Mouse (Mus musculus) midbrain, embryonic 12.5 days (tissue): ENCODE results near the gene Orm2. TPM values are rescaled to one million over a fixed set of nuclear protein-coding genes. Genes with fewer than 3 reads are reported as not detected.

Experiments
- ATAC-seq: fragments of 200-750 bp; cut with Nextera tagmentation; 2 replicates; pipeline ENCODE4 v1.8.0; 2017; ENCODE audit warnings: low read depth, moderate TSS enrichment, moderate library complexity; ENCODE audit not compliant: low FRiP score
- H3K27ac ChIP-seq: fragments of 300-500 bp; sonication (generic); replicated peaks from 2 replicates; pipeline ENCODE4 v1.5.1; 2016; ENCODE audit warnings: mild to moderate bottlenecking
- H3K27me3 ChIP-seq: fragments of 300-500 bp; sonication (generic); 2 replicates; pipeline ENCODE4 v1.6.1; 2016; ENCODE audit warnings: mild to moderate bottlenecking
- H3K36me3 ChIP-seq: fragments of 300-500 bp; sonication (generic); 2 replicates; pipeline ENCODE4 v1.6.1; 2016
- H3K4me1 ChIP-seq: fragments of 300-500 bp; sonication (generic); 2 replicates; pipeline ENCODE4 v1.6.1; 2016
- H3K4me2 ChIP-seq: fragments of 300-500 bp; sonication (generic); replicated peaks from 2 replicates; pipeline ENCODE4 v1.6.1; 2016; ENCODE audit warnings: mild to moderate bottlenecking, moderate library complexity
- H3K4me3 ChIP-seq: fragments of 300-500 bp; sonication (generic); 2 replicates; pipeline ENCODE4 v1.5.1; 2016; ENCODE audit warnings: mild to moderate bottlenecking
- H3K9ac ChIP-seq: fragments of 300-500 bp; sonication (generic); replicated peaks from 2 replicates; pipeline ENCODE4 v1.6.1; 2016; ENCODE audit warnings: mild to moderate bottlenecking, moderate library complexity
- H3K9me3 ChIP-seq: fragments of 300-500 bp; sonication (generic); 2 replicates; pipeline ENCODE4 v1.6.1; 2016; ENCODE audit warnings: mild to moderate bottlenecking
- WGBS: fragments of 180-500 bp; shearing (Covaris S2); methylation state at CpG from one replicate; pipeline ENCODE4 v1.1.7; 2016; 5-methylcytosine and 5-hydroxymethylcytosine counted together
- polyA plus RNA-seq: library from polyadenylated mRNA; unstranded; fragments of >200 nt; fragmentation: Nextera tagmentation; extraction: Ambion mirVana; gene quantifications from 2 replicates; pipeline ENCODE4 v1.2.1, GENCODE M21; 2016

The Orm2 gene
- polyA plus RNA-seq, 1 experiment from 2014 or later = not detected

GRCm38 (mm10) chr4:63400541-63401306 is 38.5 kb downstream of the Orm2 start:
- peaks cover 6% of the 10 kb centered on the region; the same call in 1 of the 2 replicates for H3K36me3 ChIP-seq
- H3K4me2 ChIP-seq = no peak overlapping the region
- no peak overlapping the region for H3K27ac ChIP-seq
- H3K4me3 ChIP-seq = no peak overlapping the region
- peaks cover 56% of the 10 kb centered on the region for H3K4me1 ChIP-seq
- no peak overlapping the region for H3K9ac ChIP-seq
- ATAC-seq = no peak
- no peaks in the 10 kb centered on the region for H3K27me3 ChIP-seq
- H3K9me3 ChIP-seq = no peaks in the 10 kb centered on the region
- 90% methylated on average over 18 of the region's 18 CpGs for WGBS

GRCm38 (mm10) chr4:63401620-63402019 is 39.4 kb downstream of the Orm2 start:
- 84% methylated on average over 6 of the region's 6 CpGs for WGBS
- no peak overlapping the region for H3K9ac ChIP-seq
- no peaks in the 10 kb centered on the region for H3K9me3 ChIP-seq
- H3K27me3 ChIP-seq = no peaks in the 10 kb centered on the region; the same call in 1 of the 2 replicates
- H3K4me1 ChIP-seq = peaks cover 65% of the 10 kb centered on the region
- H3K4me3 ChIP-seq = no peak overlapping the region
- 0 out of 2 replicates have a peak, but pooled peaks cover 6% of the 10 kb centered on the region for H3K36me3 ChIP-seq
- peak overlapping the region; percentile 2; the same call in 1 of the 2 replicates for H3K4me2 ChIP-seq
- ATAC-seq = no peak
- no peak overlapping the region for H3K27ac ChIP-seq

GRCm38 (mm10) chr4:63402056-63402455 is 39.8 kb downstream of the Orm2 start:
- H3K36me3 ChIP-seq = 0 out of 2 replicates have a peak, but pooled peaks cover 6% of the 10 kb centered on the region
- peak overlapping the region; percentile 44 for H3K4me2 ChIP-seq
- no peaks in the 10 kb centered on the region for H3K9me3 ChIP-seq
- peaks cover 67% of the 10 kb centered on the region for H3K4me1 ChIP-seq
- H3K27ac ChIP-seq = no peak overlapping the region
- no peak for ATAC-seq
- H3K9ac ChIP-seq = peak overlapping the region; percentile 47; the same call in 1 of the 2 replicates
- no peaks in the 10 kb centered on the region; the same call in 1 of the 2 replicates for H3K27me3 ChIP-seq
- WGBS = 95% methylated on average over 10 of the region's 10 CpGs
- no peak overlapping the region for H3K4me3 ChIP-seq

- 75% methylated on average over 6 of the region's 6 CpGs for WGBS
- peak; percentile 2 for ATAC-seq
- Histone ChIP-seq H3K4me2 (peak overlapping the region; percentile 44), H3K9ac (peak overlapping the region; percentile 47), H3K4me3 (peak overlapping the region; percentile 27), H3K9me3 (no peaks in the 10 kb centered on the region), H3K27ac (peak overlapping the region; percentile 81), H3K4me1 (peaks cover 67% of the 10 kb centered on the region), H3K36me3 (0 out of 2 replicates have a peak, but pooled peaks cover 2% of the 10 kb centered on the region), H3K27me3 (no peaks in the 10 kb centered on the region; the same call in 1 of the 2 replicates)
Observed at GRCm38 (mm10) chr4:63402558-63402957, 40.3 kb downstream of the Orm2 start.

GRCm38 (mm10) chr4:63403040-63403959 is 41.1 kb downstream of the Orm2 start, which contains the start of gene Akna:
Gene Akna, minus strand, starts transcription at chr4:63403354.
- Histone ChIP-seq H3K27ac (peak within 1 kb of the TSS; percentile 81), H3K4me2 (peak within 1 kb of the TSS; percentile 44), H3K4me1 (peaks cover 71% of the 10 kb centered on the region), H3K9me3 (no peaks in the 10 kb centered on the region), H3K4me3 (peak within 1 kb of the TSS; percentile 27), H3K27me3 (no peaks in the 10 kb centered on the region; the same call in 1 of the 2 replicates), H3K36me3 (no peaks in the 10 kb centered on the region), H3K9ac (peak within 1 kb of the TSS; percentile 47)
- peak; percentile 77 for ATAC-seq
- 14% methylated on average over 17 of the region's 17 CpGs for WGBS

- no peaks in the 10 kb centered on the region; the same call in 1 of the 2 replicates for H3K27me3 ChIP-seq
- no peak for ATAC-seq
- H3K27ac ChIP-seq = no peak overlapping the region
- WGBS = 88% methylated on average over 7 of the region's 7 CpGs
- no peak overlapping the region for H3K4me3 ChIP-seq
- H3K4me1 ChIP-seq = peaks cover 79% of the 10 kb centered on the region
- no peak overlapping the region for H3K4me2 ChIP-seq
- H3K9ac ChIP-seq = no peak overlapping the region
- no peaks in the 10 kb centered on the region for H3K9me3 ChIP-seq
- H3K36me3 ChIP-seq = no peaks in the 10 kb centered on the region
Observed at GRCm38 (mm10) chr4:63404205-63404604, 42.0 kb downstream of the Orm2 start.

GRCm38 (mm10) chr4:63405051-63405450 is 42.8 kb downstream of the Orm2 start:
- Histone ChIP-seq H3K27ac (peak overlapping the region; percentile 50; the same call in 1 of the 2 replicates), H3K4me2 (no peak overlapping the region), H3K4me1 (peaks cover 73% of the 10 kb centered on the region), H3K36me3 (no peaks in the 10 kb centered on the region), H3K9ac (no peak overlapping the region), H3K27me3 (no peaks in the 10 kb centered on the region; the same call in 1 of the 2 replicates), H3K9me3 (no peaks in the 10 kb centered on the region), H3K4me3 (no peak overlapping the region)
- WGBS = 37% methylated on average over 7 of the region's 7 CpGs
- peak; percentile 4; the same call in 1 of the 2 replicates for ATAC-seq

- H3K27me3 ChIP-seq = no peaks in the 10 kb centered on the region; the same call in 1 of the 2 replicates
- no peak overlapping the region for H3K4me2 ChIP-seq
- ATAC-seq = no peak
- no peaks in the 10 kb centered on the region for H3K36me3 ChIP-seq
- peaks cover 71% of the 10 kb centered on the region for H3K4me1 ChIP-seq
- 53% methylated on average over 4 of the region's 4 CpGs for WGBS
- no peak overlapping the region for H3K9ac ChIP-seq
- no peak overlapping the region for H3K4me3 ChIP-seq
- H3K27ac ChIP-seq = peak overlapping the region; percentile 50; the same call in 1 of the 2 replicates
- no peaks in the 10 kb centered on the region for H3K9me3 ChIP-seq
Observed at GRCm38 (mm10) chr4:63405683-63406082, 43.4 kb downstream of the Orm2 start.

GRCm38 (mm10) chr4:63408247-63408646 is 46.0 kb downstream of the Orm2 start:
- H3K27ac ChIP-seq = peak overlapping the region; percentile 27; the same call in 1 of the 2 replicates
- H3K4me1 ChIP-seq = peaks cover 51% of the 10 kb centered on the region
- 76% methylated on average over 7 of the region's 7 CpGs for WGBS
- peak overlapping the region; percentile 85 for H3K4me2 ChIP-seq
- H3K9me3 ChIP-seq = no peaks in the 10 kb centered on the region
- ATAC-seq = 0 out of 2 replicates have a peak, but pooled peaks have one; percentile 0
- H3K9ac ChIP-seq = no peak overlapping the region; the same call in 1 of the 2 replicates
- peaks cover 5% of the 10 kb centered on the region; the same call in 1 of the 2 replicates for H3K27me3 ChIP-seq
- peak overlapping the region; percentile 56 for H3K4me3 ChIP-seq
- H3K36me3 ChIP-seq = no peaks in the 10 kb centered on the region

- WGBS = 5% methylated on average over 8 of the region's 8 CpGs
Observed at GRCm38 (mm10) chr4:63408649-63409048, 46.4 kb downstream of the Orm2 start.

GRCm38 (mm10) chr4:63409317-63409907 is 47.2 kb downstream of the Orm2 start:
- ATAC-seq = no peak
- Histone ChIP-seq H3K4me1 (peaks cover 39% of the 10 kb centered on the region), H3K4me2 (peak overlapping the region; percentile 85), H3K36me3 (no peaks in the 10 kb centered on the region), H3K27me3 (peaks cover 5% of the 10 kb centered on the region; the same call in 1 of the 2 replicates), H3K27ac (peak overlapping the region; percentile 73), H3K9me3 (no peaks in the 10 kb centered on the region), H3K9ac (peak overlapping the region; percentile 48), H3K4me3 (peak overlapping the region; percentile 56)
- 4% methylated on average over 18 of the region's 18 CpGs for WGBS

More at GRCm38 (mm10) chr4:63408649-63409048, 46.4 kb downstream of the Orm2 start:
- Histone ChIP-seq H3K4me2 (peak overlapping the region; percentile 85), H3K4me1 (peaks cover 47% of the 10 kb centered on the region), H3K4me3 (peak overlapping the region; percentile 56), H3K9me3 (no peaks in the 10 kb centered on the region), H3K36me3 (no peaks in the 10 kb centered on the region), H3K27me3 (peaks cover 5% of the 10 kb centered on the region; the same call in 1 of the 2 replicates), H3K27ac (peak overlapping the region; percentile 27; the same call in 1 of the 2 replicates), H3K9ac (no peak overlapping the region; the same call in 1 of the 2 replicates)
- ATAC-seq = peak; percentile 53
